Mouse (Mus musculus) cerebellum, adult 9-11 months (tissue): ENCODE data around the gene Cabp7.

Source experiments
- DNase-seq: peaks from one replicate; pipeline ENCODE4 v3.0.0; 2022

The Cabp7 gene

GRCm38 (mm10) chr11:4700726-4701125 is 45.9 kb downstream of the Cabp7 start:
- no peak for DNase-seq

DNA sequence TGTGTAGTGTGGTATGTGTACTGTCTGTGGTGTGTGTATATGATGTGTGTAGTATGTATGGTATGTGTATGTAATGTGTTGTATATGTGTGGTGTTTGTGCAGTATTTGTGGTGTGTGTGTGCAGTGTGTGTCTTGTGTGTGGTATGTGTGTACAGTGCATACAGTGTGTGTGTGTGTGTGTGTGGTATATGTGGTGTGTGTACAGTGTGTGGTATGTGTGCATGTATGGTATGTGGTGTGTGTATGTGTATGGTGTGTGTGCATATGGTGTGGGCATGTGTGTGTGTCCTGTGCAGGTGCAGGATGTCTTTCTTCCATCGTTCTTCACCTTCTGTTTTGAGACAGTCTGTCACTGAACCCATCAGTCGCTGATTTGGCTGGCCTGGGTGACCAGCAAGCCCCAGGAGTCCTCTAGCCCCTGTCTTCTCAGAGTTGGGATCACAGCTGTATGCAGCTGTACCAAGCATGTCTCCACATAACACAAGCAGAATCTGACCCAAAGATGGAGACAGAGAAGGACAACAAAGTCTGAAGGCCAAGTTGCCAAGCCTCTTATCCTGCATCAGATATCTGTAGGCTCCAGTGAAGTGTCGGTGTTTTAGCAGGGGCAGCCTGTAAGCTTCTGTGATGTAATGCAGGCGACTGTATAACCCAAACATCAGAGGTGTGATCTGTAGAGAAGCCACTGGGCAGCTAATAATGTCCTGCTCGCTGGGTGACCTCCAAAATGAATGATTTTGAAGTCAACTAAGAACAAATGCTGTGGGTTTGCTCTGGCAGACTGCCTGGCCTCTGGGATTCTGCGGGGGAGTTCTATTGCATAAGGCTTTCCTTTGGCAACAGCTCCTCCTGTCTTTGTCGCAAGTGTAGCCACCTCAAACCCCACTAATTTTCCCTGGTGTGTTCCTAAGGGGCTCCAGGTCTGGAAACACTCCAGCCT is 49.3 kb downstream of the Cabp7 start:
- DNase-seq: no peak

DNA sequence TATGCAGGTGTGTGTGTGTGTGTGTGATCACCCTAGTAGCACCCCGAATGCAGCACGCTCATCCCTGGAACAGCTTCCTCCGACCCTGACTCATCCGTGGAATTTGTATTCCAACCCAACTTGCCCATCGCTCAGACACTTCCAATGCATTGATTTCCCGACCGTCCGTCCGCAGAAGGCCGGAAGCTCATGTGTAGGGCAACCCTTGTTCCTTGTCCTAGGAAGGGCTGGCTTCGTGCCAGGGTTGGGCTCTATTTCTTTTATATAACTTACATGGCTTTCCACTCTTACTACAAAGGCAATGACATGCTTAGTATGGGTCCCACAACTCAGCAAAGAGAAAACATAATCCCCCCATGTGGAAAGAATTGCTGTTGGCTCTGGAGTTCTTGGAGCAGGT is 54.4 kb downstream of the Cabp7 start:
- DNase-seq: no peak

GRCm38 (mm10) chr11:4691213-4691612 is 55.4 kb downstream of the Cabp7 start:
- DNase-seq: no peak

DNA sequence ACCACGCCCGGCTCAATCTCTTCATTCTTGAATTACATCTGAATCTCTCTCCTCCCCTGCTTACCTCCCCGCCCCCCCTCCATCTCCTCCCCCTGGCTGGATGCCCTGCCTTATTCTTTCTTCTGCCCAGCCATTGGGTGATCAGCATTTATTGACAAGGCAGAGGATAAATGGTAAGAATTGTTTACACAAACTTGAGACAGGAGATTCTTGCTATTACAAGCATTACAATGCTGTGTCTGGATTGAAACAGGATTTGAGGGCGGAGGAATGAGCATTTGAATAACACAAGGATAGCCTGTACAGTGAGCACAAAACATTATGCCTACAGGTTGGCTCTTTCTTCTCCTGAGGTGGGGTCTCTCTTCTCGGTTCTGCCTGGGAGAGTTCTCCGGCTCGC is 56.2 kb downstream of the Cabp7 start:
- DNase-seq: no peak

DNA sequence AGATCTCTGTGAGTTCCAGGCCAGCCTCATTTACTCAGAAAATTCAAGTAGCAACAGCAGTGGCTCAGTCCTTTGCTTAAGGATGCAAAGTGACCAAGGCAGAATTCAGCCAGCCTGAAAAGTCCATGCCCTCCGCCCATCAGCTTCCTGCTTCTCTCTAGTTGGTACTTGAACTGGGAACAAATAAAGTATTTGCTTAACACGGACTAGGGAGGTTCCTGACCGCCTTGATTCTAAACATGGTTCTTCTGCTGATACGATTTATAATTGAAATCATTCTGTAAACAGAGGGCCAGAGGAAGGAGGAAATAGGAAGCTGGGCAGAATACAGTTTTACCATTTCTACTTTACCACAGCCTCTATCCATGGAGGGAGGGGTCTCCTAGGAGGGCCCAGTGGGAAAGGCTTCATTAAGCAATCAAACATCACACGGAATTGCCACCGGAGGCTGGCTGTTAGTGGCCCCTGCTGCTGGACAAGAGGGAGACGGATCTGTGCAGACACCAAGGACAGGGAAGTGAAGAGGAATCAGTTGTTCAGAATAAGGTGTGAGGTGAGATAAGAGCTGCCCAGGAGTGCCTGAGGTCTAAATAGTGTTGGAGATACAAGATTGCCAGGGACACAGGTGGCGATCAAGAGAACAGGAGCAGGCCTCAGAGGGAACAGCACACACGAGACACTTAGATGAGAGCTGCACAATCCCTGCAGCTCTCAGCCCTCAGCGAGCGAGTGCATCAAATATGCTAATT is 57.8 kb downstream of the Cabp7 start:
- no peak for DNase-seq

DNA sequence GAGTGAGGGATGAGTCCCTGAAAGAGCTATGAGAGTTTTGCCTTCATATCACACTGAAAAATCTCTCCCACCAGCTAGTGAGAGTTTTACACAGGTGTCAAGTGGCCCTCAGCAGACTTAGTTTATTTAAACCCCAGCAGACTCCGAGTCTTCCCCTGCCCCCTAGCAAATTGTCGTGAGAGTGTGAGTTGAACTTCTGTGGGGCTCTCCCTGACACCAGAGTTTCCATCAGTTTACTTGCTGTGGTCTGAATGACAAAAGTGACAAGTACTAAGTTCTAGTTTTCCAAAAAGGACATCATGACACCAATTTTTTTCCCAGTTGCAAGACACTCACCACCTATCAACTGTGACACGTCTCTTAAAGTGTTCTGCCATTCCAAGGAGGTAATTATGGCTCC is 58.7 kb downstream of the Cabp7 start:
- DNase-seq: no peak

GRCm38 (mm10) chr11:4687027-4687426 is 59.6 kb downstream of the Cabp7 start:
- no peak for DNase-seq
